Mouse (Mus musculus) liver, adult 2 months (tissue): ENCODE measurements around the gene Pcnx. TPM values are rescaled to one million over a fixed set of nuclear protein-coding genes. Genes with fewer than 3 reads are reported as not detected.
A peak's percentile ranks its signal among the peaks of the same experiment; 100 is the strongest.

Experiments
- DNase-seq: peaks from one replicate; pipeline ENCODE4 v3.0.0-alpha.2; 2011; ENCODE audit warnings: low read depth, low spot score; ENCODE audit errors: extremely low read depth
- H3K27ac ChIP-seq: fragments of 200-500 bp; replicated peaks from 2 replicates; pipeline ENCODE4 v1.5.1; 2012; ENCODE audit warnings: low read depth, mild to moderate bottlenecking, control low read depth, inconsistent platforms, low read length; ENCODE audit not compliant: insufficient read depth
- H3K27me3 ChIP-seq: fragments of 200-500 bp; 2 replicates; pipeline ENCODE4 v1.6.1; 2012; ENCODE audit warnings: mild to moderate bottlenecking, moderate library complexity, low read length, inconsistent platforms; ENCODE audit not compliant: control insufficient read depth, insufficient read depth
- H3K36me3 ChIP-seq: fragments of 200-500 bp; 2 replicates; pipeline ENCODE4 v1.6.1; 2012; ENCODE audit warnings: low read length, inconsistent platforms; ENCODE audit not compliant: control insufficient read depth, insufficient read depth
- H3K4me1 ChIP-seq: fragments of 200-500 bp; 2 replicates; pipeline ENCODE4 v1.6.1; 2011; ENCODE audit warnings: low read length; ENCODE audit not compliant: control insufficient read depth, insufficient read depth
- H3K4me3 ChIP-seq: fragments of 200-500 bp; 2 replicates; pipeline ENCODE4 v1.5.1; 2011; ENCODE audit warnings: low read depth, mild to moderate bottlenecking, control low read depth, low read length, moderate library complexity; ENCODE audit not compliant: insufficient read depth
- H3K79me2 ChIP-seq: fragments of 200-500 bp; 2 replicates; pipeline ENCODE4 v1.6.1; 2012; ENCODE audit warnings: inconsistent platforms, mild to moderate bottlenecking, low read length, moderate library complexity; ENCODE audit not compliant: control insufficient read depth, insufficient read depth
- H3K9ac ChIP-seq: fragments of 200-500 bp; 2 replicates; pipeline ENCODE4 v1.6.1; 2012; ENCODE audit warnings: low read depth, mild to moderate bottlenecking, control low read depth, inconsistent platforms, low read length
- CTCF ChIP-seq: fragments of 200-500 bp; IDR thresholded peaks from 2 replicates; pipeline ENCODE4 v1.5.1; 2011; ENCODE audit warnings: low read depth, low read length, control low read depth
- POLR2A ChIP-seq: fragments of 200-500 bp; IDR thresholded peaks from 2 replicates; pipeline ENCODE4 v1.6.1; 2011; ENCODE audit warnings: low read length, control low read depth; ENCODE audit not compliant: insufficient read depth; ENCODE audit errors: extremely low read depth
- WGBS: fragments of 180-500 bp; shearing (Covaris S2); methylation state at CpG from one replicate; pipeline ENCODE4 v1.1.7; 2018; 5-methylcytosine and 5-hydroxymethylcytosine counted together
- polyA plus RNA-seq: library from polyadenylated mRNA; depleted of rRNA; stranded (reverse); fragments of >200 nt; gene quantifications from 2 replicates; pipeline ENCODE4 v1.2.3, GENCODE M21; 2012
- total RNA-seq: library from RNA; depleted of rRNA; stranded (reverse); fragments of >200 nt; gene quantifications from 2 replicates; pipeline ENCODE4 v1.2.3, GENCODE M21; 2014

Gene Pcnx
- total and polyA plus RNA-seq, 2 experiments: 10.6 to 14.5 TPM

DNA sequence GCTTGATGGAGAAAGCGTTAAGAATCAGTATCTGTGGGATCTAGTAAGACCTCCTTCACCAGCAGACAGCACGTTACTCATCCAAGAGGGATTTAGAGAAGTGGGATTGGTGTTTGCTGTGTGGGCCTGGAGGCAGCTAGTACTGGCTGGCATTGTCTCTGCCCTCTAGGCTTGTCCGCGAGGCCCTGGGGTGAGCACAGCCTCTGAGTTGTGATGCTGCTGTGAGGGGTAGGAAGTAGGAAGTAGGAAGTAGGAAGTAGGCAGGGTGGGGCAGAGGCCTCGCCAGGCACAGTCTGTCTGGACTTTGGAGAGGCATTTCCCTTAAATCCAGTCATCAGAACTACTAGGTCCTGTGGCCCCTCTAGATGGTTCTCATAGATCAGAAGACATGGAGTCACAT is 50.6 kb downstream of the Pcnx start:
- H3K27ac ChIP-seq: no peak overlapping the region
- H3K27me3 ChIP-seq: no peaks in the 10 kb centered on the region
- H3K9ac ChIP-seq: no peak overlapping the region
- no peak for DNase-seq
- peaks cover 3% of the 10 kb centered on the region; the same call in 1 of the 2 replicates for H3K4me1 ChIP-seq
- H3K4me3 ChIP-seq: no peak overlapping the region
- 74% methylated on average over 5 of the region's 5 CpGs for WGBS
- peaks cover 2% of the 10 kb centered on the region for H3K36me3 ChIP-seq
- no peaks in the 10 kb centered on the region; the same call in 1 of the 2 replicates for H3K79me2 ChIP-seq
- TF ChIP-seq POLR2A (no peak), CTCF (no peak)

DNA sequence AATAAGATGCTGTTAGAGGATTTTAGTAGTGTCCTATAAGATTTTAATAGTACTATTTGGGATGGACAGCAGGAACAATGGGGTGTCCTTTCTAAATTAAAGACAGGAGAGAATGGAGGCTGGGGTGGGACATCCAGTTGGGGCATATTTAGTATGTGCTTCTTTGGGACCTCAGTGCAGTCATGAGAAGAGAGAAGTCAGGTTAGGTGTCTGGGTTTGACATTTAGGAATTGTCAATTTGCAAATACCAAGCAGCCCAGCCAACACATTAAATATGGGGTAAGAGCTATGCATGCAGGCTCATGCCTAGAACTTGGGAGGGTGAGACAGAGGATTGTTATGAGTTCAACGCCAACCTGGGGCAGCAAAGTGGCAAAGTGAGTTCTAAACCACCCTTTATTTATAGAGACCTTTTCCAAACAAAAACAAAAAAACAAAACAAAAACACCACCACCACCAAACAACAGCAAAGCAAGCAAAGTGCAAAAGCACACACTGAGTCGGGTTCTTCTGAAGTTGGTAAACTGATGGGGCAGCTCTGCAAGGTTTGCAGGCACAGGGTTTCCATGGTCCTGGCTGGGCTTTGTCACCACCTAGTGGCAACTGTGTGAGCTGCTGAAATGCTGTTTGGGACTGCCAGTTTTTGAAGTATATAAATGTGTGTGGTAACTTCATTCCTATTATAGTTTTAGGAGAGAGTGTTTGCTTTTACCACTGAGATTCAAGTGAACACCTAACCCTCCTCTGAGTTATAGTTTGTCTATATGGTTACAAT is 55.5 kb downstream of the Pcnx start:
- Histone ChIP-seq H3K9ac (no peak overlapping the region), H3K36me3 (peaks cover 3% of the 10 kb centered on the region; the same call in 1 of the 2 replicates), H3K4me3 (no peak overlapping the region), H3K27me3 (no peaks in the 10 kb centered on the region), H3K4me1 (no peaks in the 10 kb centered on the region), H3K27ac (no peak overlapping the region), H3K79me2 (peaks cover 3% of the 10 kb centered on the region; the same call in 1 of the 2 replicates)
- peak; percentile 93 for TF ChIP-seq CTCF
- TF ChIP-seq POLR2A: no peak
- 47% methylated on average over 2 of the region's 2 CpGs for WGBS
- peak; percentile 63 for DNase-seq

DNA sequence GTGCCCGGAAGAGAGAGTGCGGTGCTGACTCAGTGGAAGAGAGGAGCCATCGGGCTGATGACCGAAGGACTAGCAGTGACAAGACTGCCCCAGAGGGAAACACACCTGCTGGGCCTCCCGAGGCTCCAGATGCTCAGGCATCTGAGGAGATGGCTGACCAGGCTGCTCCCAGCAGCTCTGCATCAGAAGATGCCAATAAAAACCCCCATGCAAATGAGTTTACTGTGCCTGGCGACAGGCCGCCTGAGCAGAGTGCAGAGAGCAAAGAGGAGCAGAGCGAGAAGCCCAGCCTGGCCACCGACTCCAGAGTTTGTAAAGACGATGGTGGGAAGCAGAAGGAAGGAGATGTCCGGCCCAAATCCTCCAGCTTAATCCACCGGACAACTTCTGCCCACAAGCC is 58.5 kb downstream of the Pcnx start:
- H3K79me2 ChIP-seq: peaks cover 3% of the 10 kb centered on the region; the same call in 1 of the 2 replicates
- TF ChIP-seq POLR2A (no peak), CTCF (no peak)
- 96% methylated on average over 12 of the region's 12 CpGs for WGBS
- no peak for DNase-seq
- H3K27me3 ChIP-seq: no peaks in the 10 kb centered on the region
- no peak overlapping the region for H3K27ac ChIP-seq
- H3K4me1 ChIP-seq: no peaks in the 10 kb centered on the region
- no peak overlapping the region for H3K4me3 ChIP-seq
- no peak overlapping the region for H3K9ac ChIP-seq
- peaks cover 3% of the 10 kb centered on the region; the same call in 1 of the 2 replicates for H3K36me3 ChIP-seq

DNA sequence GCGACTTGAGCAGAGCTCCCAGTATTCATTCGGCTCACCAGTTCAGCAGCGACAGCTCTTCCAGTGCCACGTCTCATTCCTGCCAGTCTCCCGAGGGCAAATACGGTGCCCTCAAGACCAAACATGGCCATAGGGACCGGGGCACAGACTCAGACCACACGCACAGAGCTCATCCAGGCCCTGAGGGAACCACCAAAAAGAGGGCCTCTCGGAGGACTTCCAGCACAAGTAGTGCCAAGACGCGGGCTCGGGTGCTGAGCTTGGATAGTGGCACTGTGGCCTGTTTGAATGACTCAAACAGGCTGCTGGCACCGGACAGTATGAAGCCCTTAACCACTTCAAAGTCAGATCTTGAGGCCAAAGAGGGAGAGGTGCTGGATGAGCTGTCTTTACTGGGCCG is 59.1 kb downstream of the Pcnx start:
- no peak for TF ChIP-seq CTCF
- TF ChIP-seq POLR2A: no peak
- peaks cover 3% of the 10 kb centered on the region; the same call in 1 of the 2 replicates for H3K36me3 ChIP-seq
- H3K27me3 ChIP-seq: no peaks in the 10 kb centered on the region
- H3K4me3 ChIP-seq: no peak overlapping the region
- DNase-seq: no peak
- no peaks in the 10 kb centered on the region for H3K4me1 ChIP-seq
- peaks cover 3% of the 10 kb centered on the region; the same call in 1 of the 2 replicates for H3K79me2 ChIP-seq
- H3K9ac ChIP-seq: no peak overlapping the region
- no peak overlapping the region for H3K27ac ChIP-seq
- WGBS: 95% methylated on average over 14 of the region's 14 CpGs

DNA sequence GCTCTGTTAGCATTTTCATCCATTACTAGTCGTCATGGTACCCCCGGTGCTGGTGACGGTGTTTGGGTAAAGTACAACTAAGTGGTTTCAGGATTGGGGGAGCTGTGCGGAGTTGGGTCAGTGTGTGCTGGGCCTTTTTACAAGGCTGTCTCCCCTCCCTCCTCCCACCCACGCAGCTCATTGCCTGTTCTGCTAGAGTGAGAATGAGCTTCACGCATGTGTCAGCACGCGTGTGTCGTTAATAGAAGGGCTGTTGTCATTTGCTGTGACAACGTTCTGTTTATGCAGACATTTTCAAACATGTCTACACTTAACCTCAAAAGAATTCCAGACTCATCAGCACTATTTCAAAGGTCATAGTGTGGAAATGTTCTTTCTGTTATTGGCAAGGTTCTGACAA is 60.2 kb downstream of the Pcnx start:
- Histone ChIP-seq H3K36me3 (peaks cover 3% of the 10 kb centered on the region; the same call in 1 of the 2 replicates), H3K4me1 (no peaks in the 10 kb centered on the region), H3K9ac (no peak overlapping the region), H3K79me2 (peaks cover 3% of the 10 kb centered on the region; the same call in 1 of the 2 replicates), H3K4me3 (no peak overlapping the region), H3K27ac (no peak overlapping the region), H3K27me3 (no peaks in the 10 kb centered on the region)
- WGBS: 81% methylated on average over 10 of the region's 10 CpGs
- DNase-seq: no peak
- TF ChIP-seq CTCF (no peak), POLR2A (no peak)

DNA sequence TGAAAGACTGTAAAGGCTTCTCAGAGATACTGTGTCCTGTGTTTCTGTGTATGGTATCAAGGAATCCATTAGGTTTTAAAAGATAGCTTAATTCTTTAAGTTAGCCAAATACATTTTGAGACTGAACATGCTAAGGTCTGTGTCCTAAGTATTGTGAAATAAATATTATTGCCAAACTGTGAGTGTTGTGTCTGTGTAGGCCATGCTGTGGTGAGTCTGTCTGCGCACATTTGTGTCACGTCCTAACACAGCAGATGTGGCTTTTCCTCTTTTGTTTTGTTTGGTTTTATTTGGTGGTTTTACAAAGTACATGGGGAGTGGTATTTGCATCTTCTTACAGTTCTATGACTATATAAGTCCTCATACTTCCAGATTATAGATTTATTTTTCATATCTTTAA is 60.8 kb downstream of the Pcnx start:
- no peak overlapping the region for H3K27ac ChIP-seq

More for the DNA sequence above, 60.8 kb downstream of the Pcnx start:
- Histone ChIP-seq H3K4me3 (no peak overlapping the region), H3K27me3 (no peaks in the 10 kb centered on the region), H3K9ac (no peak overlapping the region), H3K36me3 (peaks cover 3% of the 10 kb centered on the region; the same call in 1 of the 2 replicates), H3K4me1 (no peaks in the 10 kb centered on the region), H3K79me2 (peaks cover 7% of the 10 kb centered on the region; the same call in 1 of the 2 replicates)
- no peak for TF ChIP-seq POLR2A
- TF ChIP-seq CTCF: no peak
- no peak for DNase-seq
- 82% methylated on average over 2 of the region's 2 CpGs for WGBS
